Mouse (Mus musculus) liver, embryonic 16.5 days (tissue): ENCODE data around the gene Dmrt1. TPM values are rescaled to one million over a fixed set of nuclear protein-coding genes. Genes with fewer than 3 reads are reported as not detected.
A peak's percentile ranks its signal among the peaks of the same experiment; 100 is the strongest.
"Not testable (repeated sequence)": the region's sequence is repeated elsewhere in the genome, so short reads cannot be mapped to it uniquely, and the experiment has no call there.

Source experiments
- ATAC-seq: fragments of 200-750 bp; cut with Nextera tagmentation; 2 replicates; pipeline ENCODE4 v1.8.0; 2017; ENCODE audit warnings: low read depth, mild to moderate bottlenecking, moderate number of reproducible peaks, moderate library complexity
- H3K27ac ChIP-seq: fragments of 300-500 bp; sonication (generic); 2 replicates; pipeline ENCODE4 v1.5.1; 2014; ENCODE audit warnings: mild to moderate bottlenecking, low read length
- H3K27me3 ChIP-seq: fragments of 300-500 bp; sonication (generic); 2 replicates; pipeline ENCODE4 v1.6.1; 2014; ENCODE audit warnings: low read depth, low read length, mixed read lengths; ENCODE audit not compliant: control insufficient read depth, insufficient read depth
- H3K36me3 ChIP-seq: fragments of 300-500 bp; sonication (generic); 2 replicates; pipeline ENCODE4 v1.6.1; 2014; ENCODE audit warnings: mild to moderate bottlenecking; ENCODE audit not compliant: control insufficient read depth, insufficient read depth
- H3K4me1 ChIP-seq: fragments of 300-500 bp; sonication (generic); 2 replicates; pipeline ENCODE4 v1.6.1; 2014; ENCODE audit warnings: low read depth, low read length, mixed read lengths; ENCODE audit not compliant: control insufficient read depth
- H3K4me2 ChIP-seq: fragments of 300-500 bp; sonication (generic); 2 replicates; pipeline ENCODE4 v1.6.1; 2014; ENCODE audit warnings: low read depth, low read length, mixed read lengths
- H3K4me3 ChIP-seq: fragments of 300-500 bp; sonication (generic); 2 replicates; pipeline ENCODE4 v1.5.1; 2014; ENCODE audit warnings: low read depth, mild to moderate bottlenecking, low read length
- H3K9ac ChIP-seq: fragments of 300-500 bp; sonication (generic); 2 replicates; pipeline ENCODE4 v1.6.1; 2014; ENCODE audit warnings: low read depth, low read length
- H3K9me3 ChIP-seq: fragments of 300-500 bp; sonication (generic); replicated peaks from 2 replicates; pipeline ENCODE4 v1.6.1; 2016; ENCODE audit warnings: low read length; ENCODE audit not compliant: control insufficient read depth
- WGBS: fragments of 180-500 bp; shearing (Covaris S2); extraction: QIAGEN DNeasy Blood & Tissue Kit; methylation state at CpG from one replicate; pipeline ENCODE4 v1.1.7; 2014; ENCODE audit not compliant: insufficient replicate concordance; 5-methylcytosine and 5-hydroxymethylcytosine counted together
- polyA plus RNA-seq: library from polyadenylated mRNA; unstranded; fragments of >200 nt; fragmentation: Nextera tagmentation; extraction: Ambion mirVana; gene quantifications from 2 replicates; pipeline ENCODE4 v1.2.1, GENCODE M21; 2015

Dmrt1 gene
- polyA plus RNA-seq, result not detected in 2 replicates

GRCm38 (mm10) chr19:25505360-25506196 lies at the start of gene Dmrt1:
TSS of gene Dmrt1 (plus strand) at chr19:25505618.
- H3K4me3 ChIP-seq, result peak within 1 kb of the TSS; percentile 17; the same call in 1 of the 2 replicates
- H3K36me3 ChIP-seq, result no peaks in the 10 kb centered on the region
- no peaks in the 10 kb centered on the region; the same call in 1 of the 2 replicates for H3K4me1 ChIP-seq
- H3K27me3 ChIP-seq, result peaks cover 45% of the 10 kb centered on the region
- H3K9ac ChIP-seq, result no peak within 1 kb of the TSS
- WGBS, result 1% methylated on average over 63 of the region's 64 CpGs
- ATAC-seq, result no peak
- no peak within 1 kb of the TSS for H3K27ac ChIP-seq
- H3K4me2 ChIP-seq, result peak within 1 kb of the TSS; percentile 42
- no peaks in the 10 kb centered on the region for H3K9me3 ChIP-seq

GRCm38 (mm10) chr19:25460760-25461159 lies 44.7 kb upstream of the Dmrt1 start:
- Histone ChIP-seq H3K4me1 (no peaks in the 10 kb centered on the region), H3K36me3 (no peaks in the 10 kb centered on the region), H3K9ac (no peak overlapping the region), H3K4me3 (no peak overlapping the region), H3K27me3 (no peaks in the 10 kb centered on the region), H3K4me2 (no peak overlapping the region), H3K27ac (no peak overlapping the region), H3K9me3 (no peaks in the 10 kb centered on the region)
- ATAC-seq, result no peak
- WGBS, result 70% methylated on average over 8 of the region's 8 CpGs

GRCm38 (mm10) chr19:25461553-25462320 lies 43.7 kb upstream of the Dmrt1 start:
- Histone ChIP-seq H3K27ac (no peak overlapping the region), H3K4me3 (no peak overlapping the region), H3K4me1 (no peaks in the 10 kb centered on the region), H3K9me3 (no peaks in the 10 kb centered on the region), H3K27me3 (no peaks in the 10 kb centered on the region), H3K9ac (no peak overlapping the region), H3K36me3 (no peaks in the 10 kb centered on the region), H3K4me2 (no peak overlapping the region)
- no peak for ATAC-seq
- WGBS, result 73% methylated on average over 20 of the region's 20 CpGs

DNA sequence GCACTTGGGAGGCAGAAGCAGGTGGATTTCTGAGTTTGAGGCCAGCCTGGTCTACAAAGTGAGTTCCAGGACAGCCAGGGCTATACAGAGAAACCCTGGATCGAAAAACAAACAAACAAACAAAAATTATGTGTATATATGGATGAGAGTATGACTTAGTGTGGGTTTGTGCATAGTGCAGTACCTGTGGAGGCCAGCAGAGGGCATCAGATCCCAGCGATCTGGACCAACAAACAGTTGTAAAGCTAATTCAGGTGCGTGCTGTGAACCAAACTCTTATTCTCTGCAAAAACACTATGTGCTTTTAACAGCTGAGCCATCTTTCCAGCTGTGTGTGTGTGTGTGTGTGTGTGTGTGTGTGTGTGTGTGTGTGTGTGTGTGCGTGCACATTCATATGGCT lies 29.6 kb upstream of the Dmrt1 start:
- ATAC-seq, H3K36me3 ChIP-seq, H3K4me2 ChIP-seq, H3K27ac ChIP-seq, H3K27me3 ChIP-seq, H3K4me3 ChIP-seq, H3K9ac ChIP-seq, H3K9me3 ChIP-seq, H3K4me1 ChIP-seq: not testable (repeated sequence)
- 33% methylated on average over 3 of the region's 4 CpGs for WGBS

DNA sequence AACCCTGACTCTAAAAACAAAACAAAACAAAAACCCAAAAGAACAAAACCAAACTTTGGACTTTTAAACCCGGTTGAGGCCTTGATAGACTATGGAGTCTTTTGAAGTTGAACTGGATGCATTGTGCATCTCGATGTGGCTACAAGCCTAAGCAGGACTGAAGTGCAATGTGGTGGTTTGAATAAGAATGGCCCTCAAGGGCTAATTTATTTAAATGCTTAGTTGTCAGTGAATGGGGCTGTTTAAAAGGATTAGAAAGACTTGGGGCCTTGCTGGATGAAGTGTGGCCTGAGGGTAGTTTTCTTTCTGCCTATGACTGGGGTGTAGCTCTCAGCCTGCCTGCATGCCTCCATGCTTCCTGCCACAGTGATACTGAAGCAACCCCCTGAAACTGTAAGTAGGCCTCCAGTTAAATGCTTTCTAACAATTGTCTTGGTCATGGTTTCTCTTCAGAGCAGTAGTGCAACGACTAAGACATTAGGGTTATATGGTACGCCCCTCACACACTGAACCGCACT lies 26.2 kb upstream of the Dmrt1 start:
- no peaks in the 10 kb centered on the region for H3K27me3 ChIP-seq
- H3K4me1 ChIP-seq, result no peaks in the 10 kb centered on the region
- H3K4me3 ChIP-seq, result no peak overlapping the region
- 65% methylated on average over 5 of the region's 5 CpGs for WGBS
- no peaks in the 10 kb centered on the region for H3K36me3 ChIP-seq
- no peak for ATAC-seq
- H3K9me3 ChIP-seq, result no peaks in the 10 kb centered on the region
- H3K4me2 ChIP-seq, result no peak overlapping the region
- H3K9ac ChIP-seq, result no peak overlapping the region
- H3K27ac ChIP-seq, result no peak overlapping the region

DNA sequence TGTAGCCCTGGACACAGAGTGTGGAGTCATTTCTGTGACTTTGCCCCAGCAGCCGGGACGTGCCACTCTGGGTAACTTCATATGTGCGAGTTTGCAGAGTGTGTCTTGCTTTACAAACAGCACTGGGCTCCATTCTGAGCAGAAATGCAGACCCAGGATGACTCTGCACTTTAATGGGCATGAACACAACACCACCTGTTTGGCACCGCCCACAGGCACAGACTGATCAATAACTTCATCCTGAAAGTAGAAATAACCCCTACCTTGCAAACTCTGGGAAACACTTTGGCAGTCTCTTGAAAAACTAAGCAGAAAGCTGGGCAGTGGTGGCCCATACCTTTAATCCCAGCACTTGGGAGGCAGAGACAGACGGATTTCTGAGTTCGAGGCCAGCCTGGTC lies 24.6 kb upstream of the Dmrt1 start:
- Histone ChIP-seq H3K4me3 (no peak overlapping the region), H3K36me3 (no peaks in the 10 kb centered on the region), H3K27ac (no peak overlapping the region), H3K9me3 (no peaks in the 10 kb centered on the region), H3K4me1 (no peaks in the 10 kb centered on the region), H3K27me3 (peaks cover 2% of the 10 kb centered on the region), H3K9ac (no peak overlapping the region), H3K4me2 (no peak overlapping the region)
- 59% methylated on average over 6 of the region's 6 CpGs for WGBS
- ATAC-seq, result no peak

- Histone ChIP-seq H3K9me3 (no peaks in the 10 kb centered on the region), H3K4me3 (no peak overlapping the region), H3K27ac (no peak overlapping the region), H3K36me3 (no peaks in the 10 kb centered on the region), H3K4me1 (no peaks in the 10 kb centered on the region), H3K4me2 (no peak overlapping the region), H3K9ac (no peak overlapping the region), H3K27me3 (peaks cover 15% of the 10 kb centered on the region)
- ATAC-seq, result no peak
- WGBS, result 13% methylated on average over 14 of the region's 14 CpGs
These were observed 18.9 kb upstream of the Dmrt1 start for GRCm38 (mm10) chr19:25486561-25486960.

GRCm38 (mm10) chr19:25487350-25487749 lies 18.1 kb upstream of the Dmrt1 start:
- no peak overlapping the region for H3K4me3 ChIP-seq
- no peak overlapping the region for H3K4me2 ChIP-seq
- ATAC-seq, result no peak
- no peaks in the 10 kb centered on the region for H3K36me3 ChIP-seq
- no peaks in the 10 kb centered on the region for H3K4me1 ChIP-seq
- WGBS, result 26% methylated on average over 1 of the region's 1 CpGs
- no peak overlapping the region for H3K27ac ChIP-seq
- no peaks in the 10 kb centered on the region for H3K9me3 ChIP-seq
- H3K9ac ChIP-seq, result no peak overlapping the region
- H3K27me3 ChIP-seq, result peaks cover 15% of the 10 kb centered on the region

- no peak for ATAC-seq
These were observed 16.9 kb upstream of the Dmrt1 start for GRCm38 (mm10) chr19:25488546-25488945.

More at GRCm38 (mm10) chr19:25488546-25488945, 16.9 kb upstream of the Dmrt1 start:
- Histone ChIP-seq H3K9ac (no peak overlapping the region), H3K4me3 (no peak overlapping the region), H3K4me1 (no peaks in the 10 kb centered on the region), H3K9me3 (no peaks in the 10 kb centered on the region), H3K27me3 (peaks cover 15% of the 10 kb centered on the region), H3K4me2 (no peak overlapping the region), H3K27ac (no peak overlapping the region), H3K36me3 (no peaks in the 10 kb centered on the region)
- 24% methylated on average over 2 of the region's 2 CpGs for WGBS
